Mouse (Mus musculus) limb, embryonic 13.5 days (tissue): ENCODE results near the gene Tspan9. TPM values are rescaled to one million over a fixed set of nuclear protein-coding genes. Genes with fewer than 3 reads are reported as not detected.

ENCODE experiments used
- ATAC-seq: fragments of 200-750 bp; cut with Nextera tagmentation; 2 replicates; pipeline ENCODE4 v1.8.0; 2017; ENCODE audit warnings: low read depth, moderate number of reproducible peaks, moderate TSS enrichment; ENCODE audit not compliant: low FRiP score
- H3K27ac ChIP-seq: fragments of 300-500 bp; sonication (generic); 2 replicates; pipeline ENCODE4 v1.5.1; 2015; ENCODE audit warnings: inconsistent platforms, mild to moderate bottlenecking, moderate library complexity
- H3K27me3 ChIP-seq: fragments of 300-500 bp; sonication (generic); 2 replicates; pipeline ENCODE4 v1.6.1; 2015; ENCODE audit warnings: mild to moderate bottlenecking, inconsistent platforms
- H3K36me3 ChIP-seq: fragments of 300-500 bp; sonication (generic); 2 replicates; pipeline ENCODE4 v1.6.1; 2015; ENCODE audit warnings: inconsistent platforms, mild to moderate bottlenecking, moderate library complexity
- H3K4me1 ChIP-seq: fragments of 300-500 bp; sonication (generic); 2 replicates; pipeline ENCODE4 v1.6.1; 2015; ENCODE audit warnings: inconsistent platforms
- H3K4me2 ChIP-seq: fragments of 300-500 bp; sonication (generic); replicated peaks from 2 replicates; pipeline ENCODE4 v1.6.1; 2015; ENCODE audit warnings: inconsistent platforms, mild to moderate bottlenecking, moderate library complexity
- H3K4me3 ChIP-seq: fragments of 300-500 bp; sonication (generic); 2 replicates; pipeline ENCODE4 v1.5.1; 2015; ENCODE audit warnings: moderate library complexity, mild to moderate bottlenecking, inconsistent platforms
- H3K9ac ChIP-seq: fragments of 300-500 bp; sonication (generic); 2 replicates; pipeline ENCODE4 v1.6.1; 2015; ENCODE audit warnings: mild to moderate bottlenecking, inconsistent platforms
- H3K9me3 ChIP-seq: fragments of 300-500 bp; sonication (generic); 2 replicates; pipeline ENCODE4 v1.6.1; 2016; ENCODE audit warnings: inconsistent platforms
- WGBS: fragments of 180-500 bp; shearing (Covaris S2); methylation state at CpG from one replicate; pipeline ENCODE4 v1.1.7; 2015; 5-methylcytosine and 5-hydroxymethylcytosine counted together
- polyA plus RNA-seq: library from polyadenylated mRNA; unstranded; fragments of >200 nt; fragmentation: Nextera tagmentation; extraction: Ambion mirVana; gene quantifications from 2 replicates; pipeline ENCODE4 v1.2.1, GENCODE M21; 2015

Gene Tspan9
- polyA plus RNA-seq, 1 experiment from 2014 or later = 125 TPM

- no peak overlapping the region for H3K4me2 ChIP-seq
- H3K9me3 ChIP-seq = no peaks in the 10 kb centered on the region
- no peak for ATAC-seq
- no peaks in the 10 kb centered on the region for H3K36me3 ChIP-seq
- H3K27ac ChIP-seq = no peak overlapping the region
- H3K9ac ChIP-seq = no peak overlapping the region
- peaks cover 17% of the 10 kb centered on the region for H3K4me1 ChIP-seq
- H3K4me3 ChIP-seq = no peak overlapping the region
- WGBS = 47% methylated on average over 2 of the region's 2 CpGs
- no peaks in the 10 kb centered on the region for H3K27me3 ChIP-seq
Measured at GRCm38 (mm10) chr6:128155935-128156334, 12.5 kb upstream of the Tspan9 start.

- H3K27ac ChIP-seq = no peak overlapping the region
- H3K27me3 ChIP-seq = no peaks in the 10 kb centered on the region; the same call in 1 of the 2 replicates
- WGBS = 56% methylated on average over 6 of the region's 6 CpGs
- no peaks in the 10 kb centered on the region for H3K36me3 ChIP-seq
- H3K4me1 ChIP-seq = peaks cover 21% of the 10 kb centered on the region
- no peaks in the 10 kb centered on the region for H3K9me3 ChIP-seq
- no peak for ATAC-seq
- no peak overlapping the region for H3K9ac ChIP-seq
- H3K4me2 ChIP-seq = no peak overlapping the region
- no peak overlapping the region for H3K4me3 ChIP-seq
Measured at GRCm38 (mm10) chr6:128145765-128146164, 2.4 kb upstream of the Tspan9 start.

- Histone ChIP-seq H3K27ac (peak overlapping the region; percentile 74), H3K4me1 (peaks cover 26% of the 10 kb centered on the region), H3K9me3 (no peaks in the 10 kb centered on the region), H3K27me3 (no peaks in the 10 kb centered on the region; the same call in 1 of the 2 replicates), H3K9ac (peak overlapping the region; percentile 88), H3K4me2 (peak overlapping the region; percentile 80), H3K36me3 (peaks cover 6% of the 10 kb centered on the region; the same call in 1 of the 2 replicates), H3K4me3 (peak overlapping the region; percentile 71)
- ATAC-seq = peak; percentile 64
- 5% methylated on average over 20 of the region's 20 CpGs for WGBS
Measured at GRCm38 (mm10) chr6:128142369-128143278, 770 bp downstream of the Tspan9 start.

GRCm38 (mm10) chr6:128140724-128141123, 2.7 kb downstream of the Tspan9 start:
- Histone ChIP-seq H3K27me3 (no peaks in the 10 kb centered on the region; the same call in 1 of the 2 replicates), H3K27ac (no peak overlapping the region), H3K9ac (no peak overlapping the region), H3K36me3 (peaks cover 6% of the 10 kb centered on the region; the same call in 1 of the 2 replicates), H3K4me1 (peaks cover 43% of the 10 kb centered on the region), H3K4me3 (no peak overlapping the region), H3K4me2 (no peak overlapping the region), H3K9me3 (no peaks in the 10 kb centered on the region)
- no peak for ATAC-seq
- 71% methylated on average over 6 of the region's 6 CpGs for WGBS

- no peaks in the 10 kb centered on the region for H3K27me3 ChIP-seq
- H3K36me3 ChIP-seq = peaks cover 6% of the 10 kb centered on the region; the same call in 1 of the 2 replicates
- WGBS = 76% methylated on average over 2 of the region's 4 CpGs
- peaks cover 62% of the 10 kb centered on the region for H3K4me1 ChIP-seq
- no peak overlapping the region for H3K4me2 ChIP-seq
- H3K9ac ChIP-seq = no peak overlapping the region
- no peak overlapping the region for H3K27ac ChIP-seq
- no peak overlapping the region for H3K4me3 ChIP-seq
- H3K9me3 ChIP-seq = no peaks in the 10 kb centered on the region
- no peak for ATAC-seq
Measured at GRCm38 (mm10) chr6:128137855-128138254, 5.5 kb downstream of the Tspan9 start.

GRCm38 (mm10) chr6:128136654-128137053, 6.7 kb downstream of the Tspan9 start:
- H3K4me2 ChIP-seq = no peak overlapping the region
- no peaks in the 10 kb centered on the region for H3K27me3 ChIP-seq
- ATAC-seq = peak; percentile 38
- WGBS = 17% methylated on average over 3 of the region's 3 CpGs
- H3K4me3 ChIP-seq = no peak overlapping the region
- H3K4me1 ChIP-seq = peaks cover 56% of the 10 kb centered on the region
- H3K27ac ChIP-seq = no peak overlapping the region; the same call in 1 of the 2 replicates
- no peaks in the 10 kb centered on the region for H3K9me3 ChIP-seq
- H3K36me3 ChIP-seq = peaks cover 6% of the 10 kb centered on the region; the same call in 1 of the 2 replicates
- H3K9ac ChIP-seq = no peak overlapping the region

GRCm38 (mm10) chr6:128135459-128135858, 7.9 kb downstream of the Tspan9 start:
- Histone ChIP-seq H3K9me3 (no peaks in the 10 kb centered on the region), H3K4me1 (peaks cover 54% of the 10 kb centered on the region), H3K27ac (peak overlapping the region; percentile 22; the same call in 1 of the 2 replicates), H3K4me3 (no peak overlapping the region), H3K27me3 (no peaks in the 10 kb centered on the region), H3K4me2 (no peak overlapping the region), H3K9ac (peak overlapping the region; percentile 35; the same call in 1 of the 2 replicates), H3K36me3 (peaks cover 6% of the 10 kb centered on the region; the same call in 1 of the 2 replicates)
- 39% methylated on average over 5 of the region's 5 CpGs for WGBS
- ATAC-seq = no peak

- Histone ChIP-seq H3K27ac (no peak overlapping the region), H3K4me3 (no peak overlapping the region), H3K9me3 (no peaks in the 10 kb centered on the region), H3K36me3 (peaks cover 6% of the 10 kb centered on the region; the same call in 1 of the 2 replicates), H3K4me1 (peaks cover 54% of the 10 kb centered on the region), H3K4me2 (no peak overlapping the region), H3K27me3 (no peaks in the 10 kb centered on the region), H3K9ac (no peak overlapping the region)
- WGBS = 61% methylated on average over 5 of the region's 5 CpGs
- no peak for ATAC-seq
Measured at GRCm38 (mm10) chr6:128135006-128135405, 8.4 kb downstream of the Tspan9 start.

GRCm38 (mm10) chr6:128134196-128134924, 9.0 kb downstream of the Tspan9 start:
- Histone ChIP-seq H3K27me3 (no peaks in the 10 kb centered on the region), H3K9me3 (no peaks in the 10 kb centered on the region), H3K4me2 (no peak overlapping the region), H3K36me3 (peaks cover 3% of the 10 kb centered on the region; the same call in 1 of the 2 replicates), H3K27ac (peak overlapping the region; percentile 69; the same call in 1 of the 2 replicates), H3K4me1 (peaks cover 59% of the 10 kb centered on the region), H3K4me3 (no peak overlapping the region), H3K9ac (no peak overlapping the region)
- peak; percentile 12; the same call in 1 of the 2 replicates for ATAC-seq
- 31% methylated on average over 8 of the region's 8 CpGs for WGBS

- Histone ChIP-seq H3K27me3 (no peaks in the 10 kb centered on the region), H3K4me2 (no peak overlapping the region), H3K4me3 (no peak overlapping the region), H3K9ac (no peak overlapping the region), H3K4me1 (peaks cover 59% of the 10 kb centered on the region), H3K36me3 (0 out of 2 replicates have a peak, but pooled peaks cover 3% of the 10 kb centered on the region), H3K9me3 (no peaks in the 10 kb centered on the region), H3K27ac (peak overlapping the region; percentile 69; the same call in 1 of the 2 replicates)
- no peak for ATAC-seq
- WGBS = 60% methylated on average over 10 of the region's 10 CpGs
Measured at GRCm38 (mm10) chr6:128133679-128134191, 9.7 kb downstream of the Tspan9 start.

GRCm38 (mm10) chr6:128132581-128132980, 10.8 kb downstream of the Tspan9 start:
- 86% methylated on average over 6 of the region's 6 CpGs for WGBS
- Histone ChIP-seq H3K9me3 (no peaks in the 10 kb centered on the region), H3K9ac (no peak overlapping the region), H3K4me1 (peaks cover 55% of the 10 kb centered on the region), H3K4me2 (no peak overlapping the region), H3K27ac (no peak overlapping the region; the same call in 1 of the 2 replicates), H3K27me3 (no peaks in the 10 kb centered on the region), H3K36me3 (0 out of 2 replicates have a peak, but pooled peaks cover 3% of the 10 kb centered on the region), H3K4me3 (no peak overlapping the region)
- no peak for ATAC-seq
